Mouse (Mus musculus) hematopoietic stem cell, adult 5-6 weeks (primary cell): ENCODE results near the gene Slc25a25. TPM values are rescaled to one million over a fixed set of nuclear protein-coding genes. Genes with fewer than 3 reads are reported as not detected.
"Not testable (repeated sequence)": the region's sequence is repeated elsewhere in the genome, so short reads cannot be mapped to it uniquely, and the experiment has no call there.

Experiments
- ATAC-seq, 2 experiments: fragments of 125-278 bp in 1 of 2; replicated peaks in 1 of 2; 2 replicates each; pipeline ENCODE4 v1.8.0; 2016 to 2017; ENCODE audit warnings: inconsistent platforms in 2 of 2, mild to moderate bottlenecking in 2 of 2, moderate number of reproducible peaks in 2 of 2, low read depth in 1 of 2, moderate TSS enrichment in 1 of 2; ENCODE audit not compliant: low FRiP score in 2 of 2, poor library complexity in 2 of 2, severe bottlenecking in 2 of 2, insufficient read depth in 1 of 2, low TSS enrichment in 1 of 2
- total RNA-seq: library from RNA; stranded (forward); fragments of 172-1452, 232-1000 nt; gene quantifications from 2 replicates; pipeline ENCODE4 v1.2.3, GENCODE M21; 2017

The Slc25a25 gene
- 10.8 and 22.3 TPM in 2 replicates for total RNA-seq

- ATAC-seq: peak; percentile 80 to 84
These were observed at the start of gene Slc25a25 for GRCm38 (mm10) chr2:32450881-32451844. Slc25a25 (minus strand) TSS chr2:32451445.

GRCm38 (mm10) chr2:32500461-32500860, 49.2 kb upstream of the Slc25a25 start:
- no peak for ATAC-seq

GRCm38 (mm10) chr2:32499365-32499764, 48.1 kb upstream of the Slc25a25 start:
- no peak for ATAC-seq

GRCm38 (mm10) chr2:32496190-32496589, 44.9 kb upstream of the Slc25a25 start:
- no peak for ATAC-seq

GRCm38 (mm10) chr2:32495185-32495726, 44.0 kb upstream of the Slc25a25 start:
- peak; percentile 87 to 92 for ATAC-seq

GRCm38 (mm10) chr2:32494522-32494921, 43.3 kb upstream of the Slc25a25 start:
- no peak; a peak in 1 of 4 replicates for ATAC-seq

- peak in 1 of 2 experiments; percentile 34; a peak in 2 of 4 replicates for ATAC-seq
These were observed 42.1 kb upstream of the Slc25a25 start for GRCm38 (mm10) chr2:32493301-32493701.

GRCm38 (mm10) chr2:32492661-32493060, 41.4 kb upstream of the Slc25a25 start:
- no peak for ATAC-seq

- not testable (repeated sequence) for ATAC-seq
These were observed 39.5 kb upstream of the Slc25a25 start for GRCm38 (mm10) chr2:32490730-32491129.

- ATAC-seq: peak; percentile 77 to 80
These were observed 37.4 kb upstream of the Slc25a25 start for GRCm38 (mm10) chr2:32488679-32489078.

GRCm38 (mm10) chr2:32487124-32487623, 35.9 kb upstream of the Slc25a25 start:
- ATAC-seq: peak; percentile 80 to 85

GRCm38 (mm10) chr2:32486155-32486554, 34.9 kb upstream of the Slc25a25 start:
- ATAC-seq: no peak

GRCm38 (mm10) chr2:32485751-32486150, 34.5 kb upstream of the Slc25a25 start:
- ATAC-seq: no peak

- no peak for ATAC-seq
These were observed 33.7 kb upstream of the Slc25a25 start for GRCm38 (mm10) chr2:32484933-32485332.

GRCm38 (mm10) chr2:32483179-32483875, 32.1 kb upstream of the Slc25a25 start:
- ATAC-seq: no peak

GRCm38 (mm10) chr2:32482351-32482750, 31.1 kb upstream of the Slc25a25 start:
- no peak for ATAC-seq

GRCm38 (mm10) chr2:32475361-32475760, 24.1 kb upstream of the Slc25a25 start:
- ATAC-seq: not testable (repeated sequence)

- ATAC-seq: no peak
These were observed 20.4 kb upstream of the Slc25a25 start for GRCm38 (mm10) chr2:32471681-32472061.
